Mouse (Mus musculus) kidney, embryonic 16.5 days (tissue): Measurements from ENCODE around the gene Sel1l3. TPM values are rescaled to one million over a fixed set of nuclear protein-coding genes. Genes with fewer than 3 reads are reported as not detected.

ENCODE experiments used
- ATAC-seq: fragments of 200-750 bp; cut with Nextera tagmentation; 2 replicates; pipeline ENCODE4 v1.8.0; 2017; ENCODE audit warnings: moderate TSS enrichment; ENCODE audit not compliant: low FRiP score, low TSS enrichment
- H3K27ac ChIP-seq: fragments of 300-500 bp; sonication (generic); 2 replicates; pipeline ENCODE4 v1.5.1; 2014; ENCODE audit warnings: low read length
- H3K27me3 ChIP-seq: fragments of 300-500 bp; sonication (generic); 2 replicates; pipeline ENCODE4 v1.6.1; 2014; ENCODE audit warnings: low read length, control low read depth, mixed read lengths; ENCODE audit not compliant: insufficient read depth
- H3K36me3 ChIP-seq: fragments of 300-500 bp; sonication (generic); 2 replicates; pipeline ENCODE4 v1.6.1; 2014; ENCODE audit warnings: low read length, control low read depth, mixed read lengths; ENCODE audit not compliant: insufficient read depth
- H3K4me1 ChIP-seq: fragments of 300-500 bp; sonication (generic); 2 replicates; pipeline ENCODE4 v1.6.1; 2014; ENCODE audit warnings: low read length, control low read depth, mixed read lengths; ENCODE audit not compliant: insufficient read depth
- H3K4me2 ChIP-seq: fragments of 300-500 bp; sonication (generic); replicated peaks from 2 replicates; pipeline ENCODE4 v1.6.1; 2014; ENCODE audit warnings: low read depth, low read length
- H3K4me3 ChIP-seq: fragments of 300-500 bp; sonication (generic); 2 replicates; pipeline ENCODE4 v1.5.1; 2014; ENCODE audit warnings: mild to moderate bottlenecking, low read length
- H3K9ac ChIP-seq: fragments of 300-500 bp; sonication (generic); replicated peaks from 2 replicates; pipeline ENCODE4 v1.6.1; 2014; ENCODE audit warnings: low read length
- H3K9me3 ChIP-seq: fragments of 300-500 bp; sonication (generic); 2 replicates; pipeline ENCODE4 v1.6.1; 2016; ENCODE audit warnings: low read length, control low read depth
- WGBS: fragments of 180-500 bp; shearing (Covaris S2); extraction: QIAGEN DNeasy Blood & Tissue Kit; methylation state at CpG from one replicate; pipeline ENCODE4 v1.1.7; 2014; 5-methylcytosine and 5-hydroxymethylcytosine counted together
- polyA plus RNA-seq: library from polyadenylated mRNA; unstranded; fragments of >200 nt; fragmentation: Nextera tagmentation; extraction: Ambion mirVana; gene quantifications from 2 replicates; pipeline ENCODE4 v1.2.1, GENCODE M21; 2015

Sel1l3 gene
- polyA plus RNA-seq, 1 experiment from 2014 or later: 18.9 TPM

DNA sequence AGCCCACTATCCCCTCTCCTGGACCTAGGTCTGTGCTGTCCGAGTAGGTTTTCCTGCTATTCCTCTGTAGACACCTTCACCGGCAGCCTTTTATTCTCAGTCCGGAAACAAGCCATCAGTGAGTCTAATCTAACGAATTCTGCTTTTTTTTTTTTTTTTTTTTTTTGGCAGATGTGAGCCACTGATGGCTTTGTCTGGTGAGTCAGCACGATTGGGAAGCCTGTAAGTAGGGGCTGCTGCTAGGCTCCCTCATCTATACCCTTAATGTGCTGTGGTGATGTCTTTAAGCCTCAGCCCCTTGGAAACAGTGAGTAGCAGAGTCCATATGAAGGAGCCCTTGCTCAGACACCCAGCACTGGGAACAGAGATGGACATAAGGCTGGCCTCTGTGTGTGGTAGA lies 60.6 kb downstream of the Sel1l3 start:
- Histone ChIP-seq H3K27ac (no peak overlapping the region), H3K4me2 (no peak overlapping the region), H3K36me3 (no peaks in the 10 kb centered on the region), H3K9ac (no peak overlapping the region), H3K9me3 (no peaks in the 10 kb centered on the region), H3K27me3 (no peaks in the 10 kb centered on the region), H3K4me3 (no peak overlapping the region), H3K4me1 (no peaks in the 10 kb centered on the region; the same call in 1 of the 2 replicates)
- no peak for ATAC-seq
- whole genome bisulfite sequencing: 80% methylated on average over 5 of the region's 5 CpGs

DNA sequence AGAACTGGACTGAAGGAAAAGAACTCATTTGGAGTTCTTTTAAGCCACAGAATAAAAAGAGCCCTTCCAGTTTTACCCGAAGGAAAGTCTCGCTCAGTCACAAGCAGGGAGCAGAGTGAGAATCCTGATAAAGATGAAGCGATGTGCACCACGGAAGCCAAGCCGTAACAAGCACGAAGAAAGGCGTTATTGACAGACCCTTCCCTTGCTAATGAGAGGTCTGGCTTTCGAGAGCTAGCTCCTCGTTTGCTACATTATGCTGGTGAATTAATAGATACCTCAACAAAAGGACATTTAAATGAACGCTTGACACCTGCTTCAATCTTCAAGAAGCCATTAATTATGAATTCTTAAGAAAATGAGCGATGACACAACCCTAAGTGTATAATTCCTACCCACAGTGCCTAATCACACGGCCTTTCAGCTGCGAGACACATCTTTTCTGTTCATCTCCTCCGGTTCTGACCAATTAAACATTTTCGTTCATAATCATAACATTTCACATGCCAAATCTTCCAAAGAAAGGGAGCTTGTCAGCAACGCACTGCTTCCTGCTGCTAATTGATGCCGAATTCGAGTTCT lies 62.3 kb downstream of the Sel1l3 start:
- whole genome bisulfite sequencing: 86% methylated on average over 18 of the region's 18 CpGs
- no peaks in the 10 kb centered on the region for H3K9me3 ChIP-seq
- no peak overlapping the region for H3K9ac ChIP-seq
- no peak overlapping the region for H3K4me2 ChIP-seq
- H3K4me1 ChIP-seq: peaks cover 7% of the 10 kb centered on the region; the same call in 1 of the 2 replicates
- H3K36me3 ChIP-seq: no peaks in the 10 kb centered on the region
- H3K27ac ChIP-seq: no peak overlapping the region
- no peaks in the 10 kb centered on the region for H3K27me3 ChIP-seq
- ATAC-seq: no peak
- no peak overlapping the region for H3K4me3 ChIP-seq

DNA sequence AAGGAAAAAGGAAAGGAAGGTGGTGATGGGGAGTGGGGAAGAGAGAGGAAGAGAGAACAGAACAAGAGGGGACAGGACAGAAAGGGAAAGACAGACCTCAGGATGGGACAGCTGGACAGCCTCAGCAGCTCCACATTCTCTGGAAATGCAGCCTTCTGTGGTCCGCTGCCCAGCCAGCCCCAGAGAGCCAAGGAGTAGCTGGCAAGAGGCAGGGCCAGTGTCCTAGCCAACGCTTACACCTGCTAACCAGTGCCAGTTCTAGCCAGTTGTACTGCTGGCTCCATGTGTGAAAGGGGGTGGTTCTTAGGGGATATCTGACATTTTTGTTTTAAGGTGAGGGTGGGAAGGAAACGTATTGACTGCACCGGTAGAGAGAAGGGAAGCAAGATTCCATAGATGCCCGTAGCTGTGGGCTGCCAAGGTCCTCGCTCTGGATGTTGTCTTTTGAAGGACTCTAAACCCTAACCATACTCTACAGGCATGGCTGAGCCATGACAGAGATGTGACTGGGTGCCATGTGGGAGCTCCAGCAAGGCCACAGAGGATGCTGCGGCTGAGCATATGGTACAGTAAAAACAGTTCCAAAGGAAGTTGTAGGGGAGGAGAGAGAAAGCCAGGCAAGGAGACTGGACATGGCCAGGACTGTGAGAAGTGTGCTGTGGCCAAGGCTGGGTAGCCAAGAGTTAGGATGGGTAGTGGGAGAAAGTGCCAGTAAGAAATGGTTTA lies 64.6 kb downstream of the Sel1l3 start:
- Histone ChIP-seq H3K27me3 (no peaks in the 10 kb centered on the region), H3K36me3 (peaks cover 8% of the 10 kb centered on the region), H3K27ac (0 out of 2 replicates have a peak overlapping the region, but pooled peaks have one; percentile 34), H3K4me1 (peaks cover 12% of the 10 kb centered on the region; the same call in 1 of the 2 replicates), H3K9me3 (no peaks in the 10 kb centered on the region), H3K4me2 (no peak overlapping the region), H3K9ac (no peak overlapping the region), H3K4me3 (no peak overlapping the region)
- 80% methylated on average over 7 of the region's 7 CpGs for WGBS
- peak; percentile 49; the same call in 1 of the 2 replicates for ATAC-seq

- Histone ChIP-seq H3K4me1 (peaks cover 12% of the 10 kb centered on the region; the same call in 1 of the 2 replicates), H3K9me3 (no peaks in the 10 kb centered on the region), H3K27ac (no peak overlapping the region), H3K27me3 (no peaks in the 10 kb centered on the region), H3K9ac (no peak overlapping the region), H3K4me3 (no peak overlapping the region), H3K4me2 (no peak overlapping the region), H3K36me3 (peaks cover 15% of the 10 kb centered on the region)
- peak; percentile 36; the same call in 1 of the 2 replicates for ATAC-seq
- 30% methylated on average over 8 of the region's 8 CpGs for WGBS
Observed at GRCm38 (mm10) chr5:53148160-53148923, 65.4 kb downstream of the Sel1l3 start.

DNA sequence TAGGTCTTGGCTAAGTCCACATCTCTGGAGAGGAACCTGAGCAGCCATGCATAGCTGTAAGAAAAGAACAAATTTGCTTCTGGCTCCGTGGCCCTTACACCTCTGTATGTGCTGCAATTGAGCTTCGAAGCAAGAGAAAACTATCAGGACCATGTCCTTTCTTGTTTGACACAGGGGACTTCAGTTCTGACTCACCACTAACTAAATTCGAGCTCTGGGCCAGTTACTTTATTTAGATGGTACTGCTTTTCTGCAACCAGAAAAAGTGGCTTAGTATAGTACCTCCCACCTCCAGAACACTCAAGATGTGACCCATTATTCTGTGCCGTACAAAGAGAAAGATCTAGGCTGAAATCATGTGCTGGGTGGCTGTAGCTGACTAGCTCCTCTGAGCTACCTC lies 66.3 kb downstream of the Sel1l3 start:
- Histone ChIP-seq H3K9me3 (no peaks in the 10 kb centered on the region), H3K4me3 (no peak overlapping the region), H3K9ac (no peak overlapping the region), H3K36me3 (peaks cover 16% of the 10 kb centered on the region), H3K4me2 (no peak overlapping the region), H3K27me3 (no peaks in the 10 kb centered on the region), H3K27ac (no peak overlapping the region), H3K4me1 (peaks cover 12% of the 10 kb centered on the region; the same call in 1 of the 2 replicates)
- ATAC-seq: peak; percentile 55; the same call in 1 of the 2 replicates
- 69% methylated on average over 4 of the region's 4 CpGs for WGBS

DNA sequence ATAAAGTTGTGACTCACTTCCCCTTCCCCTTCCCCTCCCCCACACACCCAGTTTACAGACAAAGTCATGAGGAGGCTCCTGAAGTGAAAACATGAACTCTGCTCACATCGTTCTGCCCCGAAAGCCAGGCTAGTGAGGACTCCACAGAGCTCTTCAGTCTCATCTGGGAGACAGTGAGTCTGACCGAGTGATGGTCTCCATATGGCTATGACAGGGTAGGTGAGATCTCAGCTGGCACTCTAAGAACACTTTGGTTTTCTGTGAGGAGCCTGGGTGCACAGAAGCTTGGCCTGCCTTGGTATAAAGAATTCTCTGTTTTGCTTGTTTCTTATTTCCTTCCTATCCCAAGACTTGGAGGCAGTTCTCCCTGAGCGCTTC lies 67.1 kb downstream of the Sel1l3 start:
- H3K9me3 ChIP-seq: no peaks in the 10 kb centered on the region
- no peak overlapping the region for H3K27ac ChIP-seq
- H3K4me2 ChIP-seq: no peak overlapping the region
- ATAC-seq: peak; percentile 63
- peaks cover 12% of the 10 kb centered on the region; the same call in 1 of the 2 replicates for H3K4me1 ChIP-seq
- H3K9ac ChIP-seq: no peak overlapping the region
- 33% methylated on average over 4 of the region's 4 CpGs for WGBS
- H3K36me3 ChIP-seq: peaks cover 16% of the 10 kb centered on the region
- H3K27me3 ChIP-seq: no peaks in the 10 kb centered on the region
- H3K4me3 ChIP-seq: no peak overlapping the region

GRCm38 (mm10) chr5:53146049-53146683 lies 67.6 kb downstream of the Sel1l3 start:
- no peak overlapping the region for H3K4me2 ChIP-seq
- peaks cover 16% of the 10 kb centered on the region for H3K36me3 ChIP-seq
- WGBS: 38% methylated on average over 10 of the region's 10 CpGs
- H3K4me1 ChIP-seq: peaks cover 12% of the 10 kb centered on the region; the same call in 1 of the 2 replicates
- H3K9ac ChIP-seq: no peak overlapping the region
- no peaks in the 10 kb centered on the region for H3K27me3 ChIP-seq
- no peak; the same call in 1 of the 2 replicates for ATAC-seq
- no peaks in the 10 kb centered on the region for H3K9me3 ChIP-seq
- H3K4me3 ChIP-seq: no peak overlapping the region
- no peak overlapping the region for H3K27ac ChIP-seq

- ATAC-seq: no peak
- Histone ChIP-seq H3K4me2 (no peak overlapping the region), H3K9ac (no peak overlapping the region), H3K27me3 (no peaks in the 10 kb centered on the region), H3K36me3 (peaks cover 16% of the 10 kb centered on the region), H3K4me3 (no peak overlapping the region), H3K4me1 (peaks cover 12% of the 10 kb centered on the region; the same call in 1 of the 2 replicates), H3K27ac (no peak overlapping the region), H3K9me3 (no peaks in the 10 kb centered on the region)
- WGBS: 74% methylated on average over 5 of the region's 5 CpGs
Observed at GRCm38 (mm10) chr5:53142587-53142986, 71.1 kb downstream of the Sel1l3 start.

DNA sequence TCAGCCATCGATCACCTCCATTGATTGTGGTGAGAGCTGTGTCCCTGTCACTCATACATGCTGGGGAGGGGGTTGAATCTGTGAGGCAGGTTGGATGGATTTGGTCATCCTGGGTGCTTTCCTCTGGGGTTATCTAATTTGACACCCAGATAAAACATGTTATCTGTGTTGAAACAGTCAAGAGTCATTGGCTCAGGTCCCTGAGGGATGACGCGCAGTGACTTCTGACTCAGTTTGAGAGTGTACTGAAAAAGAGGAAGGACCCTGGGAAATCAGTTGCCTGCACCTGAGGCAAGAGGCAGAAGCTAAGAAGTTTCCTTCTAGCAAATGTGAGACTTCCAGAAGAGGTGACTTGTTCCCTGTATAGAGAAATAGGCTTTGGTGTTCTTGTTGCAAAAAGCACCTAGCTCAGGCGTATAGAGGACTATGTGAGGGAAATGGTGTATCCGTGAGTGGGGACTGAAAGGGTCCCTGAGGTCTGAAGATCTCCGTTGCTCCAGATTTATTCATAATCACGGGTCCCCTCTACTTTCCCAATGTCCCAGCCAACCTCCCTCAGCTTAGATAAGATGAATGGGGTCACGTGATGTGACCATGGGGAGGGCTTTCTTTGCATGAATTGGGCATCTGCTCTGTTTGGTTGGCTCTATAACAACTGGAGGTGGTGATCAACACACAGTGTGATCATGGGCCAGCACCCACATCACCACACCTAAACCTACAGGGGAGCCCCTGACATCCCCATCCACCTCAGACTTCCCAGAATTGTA lies 73.4 kb downstream of the Sel1l3 start:
- ATAC-seq: no peak
- no peak overlapping the region for H3K4me3 ChIP-seq
- peaks cover 16% of the 10 kb centered on the region for H3K36me3 ChIP-seq
- WGBS: 94% methylated on average over 8 of the region's 8 CpGs
- H3K27me3 ChIP-seq: no peaks in the 10 kb centered on the region
- no peak overlapping the region for H3K27ac ChIP-seq
- H3K9me3 ChIP-seq: no peaks in the 10 kb centered on the region
- H3K4me1 ChIP-seq: no peaks in the 10 kb centered on the region
- H3K9ac ChIP-seq: no peak overlapping the region
- no peak overlapping the region for H3K4me2 ChIP-seq
